1 mouse cellular context compared by ENCODE assay signal in the genomic region with DNA sequence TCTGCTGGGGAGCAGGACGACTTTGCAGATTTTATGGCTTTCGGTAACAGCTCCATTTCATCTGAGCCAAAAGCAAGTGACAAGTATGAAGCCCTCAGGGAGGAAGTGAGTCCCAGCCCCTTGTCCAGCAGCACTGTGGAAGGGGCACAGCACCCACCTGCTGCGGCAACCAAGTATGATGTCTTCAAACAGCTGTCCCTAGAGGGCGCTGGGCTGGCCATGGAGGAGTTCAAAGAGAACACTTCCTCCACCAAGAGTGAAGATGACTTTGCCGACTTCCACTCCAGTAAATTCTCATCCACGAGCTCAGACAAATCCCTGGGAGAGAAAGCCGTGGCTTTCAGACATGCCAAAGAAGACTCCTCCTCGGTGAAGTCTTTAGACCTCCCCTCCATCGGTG.
TF ChIP-seq lines count a peak whose summit lies in the region.

No protein-coding gene starts in this region.

TF ChIP-seq in MEL, 35 proteins besides CTCF, POLR2A, EP300 and RAD21 (continued from another document):
- TF ChIP-seq JUND (IDR thresholded peaks at IDR 0.05; ENCODE audit: low read depth, low read length), result no peak
- no peak for TF ChIP-seq ZC3H11A (IDR thresholded peaks at IDR 0.05; ENCODE audit: low read depth, low read length)
TF ChIP-seq in MEL: peak in this region for 0.
